Mouse (Mus musculus) lung, embryonic 15.5 days (tissue): Measurements from ENCODE around the gene Wdr45. TPM values are rescaled to one million over a fixed set of nuclear protein-coding genes. Genes with fewer than 3 reads are reported as not detected.

Source experiments
- ATAC-seq: fragments of 200-750 bp; cut with Nextera tagmentation; 2 replicates; pipeline ENCODE4 v1.8.0; 2017; ENCODE audit warnings: moderate number of reproducible peaks, borderline replicate concordance; ENCODE audit not compliant: low FRiP score, low TSS enrichment; ENCODE audit errors: extremely low read depth
- H3K27ac ChIP-seq: fragments of 300-500 bp; sonication (generic); 2 replicates; pipeline ENCODE4 v1.5.1; 2015; ENCODE audit warnings: moderate library complexity, mild to moderate bottlenecking, inconsistent platforms
- H3K27me3 ChIP-seq: fragments of 300-500 bp; sonication (generic); 2 replicates; pipeline ENCODE4 v1.6.1; 2015; ENCODE audit warnings: inconsistent platforms
- H3K36me3 ChIP-seq: fragments of 300-500 bp; sonication (generic); 2 replicates; pipeline ENCODE4 v1.6.1; 2015; ENCODE audit warnings: inconsistent platforms
- H3K4me1 ChIP-seq: fragments of 300-500 bp; sonication (generic); 2 replicates; pipeline ENCODE4 v1.6.1; 2015; ENCODE audit warnings: inconsistent platforms
- H3K4me2 ChIP-seq: fragments of 300-500 bp; sonication (generic); 2 replicates; pipeline ENCODE4 v1.6.1; 2015; ENCODE audit warnings: inconsistent platforms, mild to moderate bottlenecking, moderate library complexity
- H3K4me3 ChIP-seq: fragments of 300-500 bp; sonication (generic); 2 replicates; pipeline ENCODE4 v1.5.1; 2015; ENCODE audit warnings: mild to moderate bottlenecking, inconsistent platforms
- H3K9ac ChIP-seq: fragments of 300-500 bp; sonication (generic); 2 replicates; pipeline ENCODE4 v1.6.1; 2015; ENCODE audit warnings: inconsistent platforms
- H3K9me3 ChIP-seq: fragments of 300-500 bp; sonication (generic); 2 replicates; pipeline ENCODE4 v1.6.1; 2016; ENCODE audit warnings: inconsistent platforms
- WGBS: fragments of 180-500 bp; shearing (Covaris S2); methylation state at CpG from one replicate; pipeline ENCODE4 v1.1.7; 2015; 5-methylcytosine and 5-hydroxymethylcytosine counted together
- polyA plus RNA-seq: library from polyadenylated mRNA; unstranded; fragments of >200 nt; fragmentation: Nextera tagmentation; extraction: Ambion mirVana; gene quantifications from 2 replicates; pipeline ENCODE4 v1.2.1, GENCODE M21; 2015

Gene Wdr45
- polyA plus RNA-seq, 1 experiment from 2014 or later, result 79.5 TPM

GRCm38 (mm10) chrX:7722282-7722611 is 8.1 kb downstream of the Wdr45 start:
- Histone ChIP-seq H3K4me1 (peaks cover 5% of the 10 kb centered on the region; the same call in 1 of the 2 replicates), H3K4me2 (peak overlapping the region; percentile 61), H3K9me3 (no peaks in the 10 kb centered on the region), H3K9ac (peak overlapping the region; percentile 62), H3K4me3 (peak overlapping the region; percentile 59), H3K27me3 (no peaks in the 10 kb centered on the region), H3K27ac (peak overlapping the region; percentile 96), H3K36me3 (0 out of 2 replicates have a peak, but pooled peaks cover 3% of the 10 kb centered on the region)
- 16% methylated on average over 11 of the region's 11 CpGs for WGBS
- no peak; the same call in none of the 2 replicates for ATAC-seq

- Histone ChIP-seq H3K4me2 (peak overlapping the region; percentile 61), H3K4me1 (peaks cover 7% of the 10 kb centered on the region), H3K9me3 (no peaks in the 10 kb centered on the region), H3K27ac (peak overlapping the region; percentile 96; the same call in 1 of the 2 replicates), H3K4me3 (peak overlapping the region; percentile 59), H3K27me3 (no peaks in the 10 kb centered on the region), H3K9ac (peak overlapping the region; percentile 62), H3K36me3 (0 out of 2 replicates have a peak, but pooled peaks cover 3% of the 10 kb centered on the region)
- no peak for ATAC-seq
- 19% methylated on average over 4 of the region's 4 CpGs for WGBS
Observed at GRCm38 (mm10) chrX:7722691-7723090, 8.6 kb downstream of the Wdr45 start.

- WGBS, result 73% methylated on average over 7 of the region's 7 CpGs
- Histone ChIP-seq H3K9me3 (no peaks in the 10 kb centered on the region), H3K27me3 (no peaks in the 10 kb centered on the region), H3K4me2 (peak overlapping the region; percentile 61; the same call in 1 of the 2 replicates), H3K36me3 (0 out of 2 replicates have a peak, but pooled peaks cover 3% of the 10 kb centered on the region), H3K4me3 (no peak overlapping the region), H3K4me1 (peaks cover 11% of the 10 kb centered on the region), H3K9ac (no peak overlapping the region), H3K27ac (peak overlapping the region; percentile 59)
- ATAC-seq, result no peak
Observed at GRCm38 (mm10) chrX:7724135-7724534, 10.0 kb downstream of the Wdr45 start.

GRCm38 (mm10) chrX:7725841-7726240 is 11.7 kb downstream of the Wdr45 start:
- WGBS, result 83% methylated on average over 12 of the region's 12 CpGs
- no peak for ATAC-seq

GRCm38 (mm10) chrX:7727176-7727575 is 13.0 kb downstream of the Wdr45 start:
- no peak overlapping the region; the same call in 1 of the 2 replicates for H3K27ac ChIP-seq
- H3K4me2 ChIP-seq, result no peak overlapping the region
- peaks cover 11% of the 10 kb centered on the region for H3K4me1 ChIP-seq
- WGBS, result 88% methylated on average over 13 of the region's 13 CpGs
- no peak overlapping the region for H3K9ac ChIP-seq
- H3K36me3 ChIP-seq, result 0 out of 2 replicates have a peak, but pooled peaks cover 3% of the 10 kb centered on the region
- no peak overlapping the region for H3K4me3 ChIP-seq
- no peaks in the 10 kb centered on the region for H3K27me3 ChIP-seq
- H3K9me3 ChIP-seq, result no peaks in the 10 kb centered on the region
- no peak for ATAC-seq

More at GRCm38 (mm10) chrX:7725841-7726240, 11.7 kb downstream of the Wdr45 start:
- Histone ChIP-seq H3K4me3 (no peak overlapping the region), H3K27ac (no peak overlapping the region), H3K9me3 (no peaks in the 10 kb centered on the region), H3K36me3 (0 out of 2 replicates have a peak, but pooled peaks cover 3% of the 10 kb centered on the region), H3K4me2 (no peak overlapping the region), H3K9ac (no peak overlapping the region), H3K4me1 (peaks cover 11% of the 10 kb centered on the region), H3K27me3 (no peaks in the 10 kb centered on the region)

GRCm38 (mm10) chrX:7728215-7728921 is 14.2 kb downstream of the Wdr45 start, which contains the start of gene Praf2:
Gene Praf2, plus strand, starts transcription at chrX:7728439.
- Histone ChIP-seq H3K27ac (peak within 1 kb of the TSS; percentile 59), H3K9me3 (no peaks in the 10 kb centered on the region), H3K36me3 (0 out of 2 replicates have a peak, but pooled peaks cover 3% of the 10 kb centered on the region), H3K27me3 (no peaks in the 10 kb centered on the region), H3K4me3 (peak within 1 kb of the TSS; percentile 52), H3K9ac (peak within 1 kb of the TSS; percentile 54), H3K4me2 (peak within 1 kb of the TSS; percentile 54), H3K4me1 (peaks cover 6% of the 10 kb centered on the region)
- WGBS, result 11% methylated on average over 42 of the region's 42 CpGs
- peak; percentile 91 for ATAC-seq

GRCm38 (mm10) chrX:7728922-7729265 is 14.8 kb downstream of the Wdr45 start:
- peak; percentile 25; the same call in 1 of the 2 replicates for ATAC-seq
- H3K9ac ChIP-seq, result peak overlapping the region; percentile 54
- 24% methylated on average over 4 of the region's 4 CpGs for WGBS
- H3K36me3 ChIP-seq, result 0 out of 2 replicates have a peak, but pooled peaks cover 3% of the 10 kb centered on the region
- peak overlapping the region; percentile 54 for H3K4me2 ChIP-seq
- no peak overlapping the region for H3K27ac ChIP-seq
- peaks cover 6% of the 10 kb centered on the region; the same call in 1 of the 2 replicates for H3K4me1 ChIP-seq
- no peaks in the 10 kb centered on the region for H3K27me3 ChIP-seq
- peak overlapping the region; percentile 52 for H3K4me3 ChIP-seq
- no peaks in the 10 kb centered on the region for H3K9me3 ChIP-seq

GRCm38 (mm10) chrX:7733571-7734156 is 19.5 kb downstream of the Wdr45 start:
- H3K36me3 ChIP-seq, result no peaks in the 10 kb centered on the region
- H3K4me1 ChIP-seq, result no peaks in the 10 kb centered on the region
- no peaks in the 10 kb centered on the region for H3K27me3 ChIP-seq
- WGBS, result 29% methylated on average over 25 of the region's 26 CpGs
- no peak overlapping the region for H3K27ac ChIP-seq
- H3K4me3 ChIP-seq, result no peak overlapping the region
- no peak overlapping the region for H3K9ac ChIP-seq
- H3K4me2 ChIP-seq, result no peak overlapping the region
- no peaks in the 10 kb centered on the region for H3K9me3 ChIP-seq
- no peak for ATAC-seq

- WGBS, result 47% methylated on average over 14 of the region's 14 CpGs
- Histone ChIP-seq H3K9me3 (no peaks in the 10 kb centered on the region), H3K9ac (no peak overlapping the region), H3K27ac (peak overlapping the region; percentile 75), H3K4me2 (peak overlapping the region; percentile 41), H3K4me3 (peak overlapping the region; percentile 26), H3K4me1 (no peaks in the 10 kb centered on the region), H3K27me3 (no peaks in the 10 kb centered on the region), H3K36me3 (no peaks in the 10 kb centered on the region)
- ATAC-seq, result peak; percentile 66; the same call in 1 of the 2 replicates
Observed at GRCm38 (mm10) chrX:7739336-7740081, 25.4 kb downstream of the Wdr45 start.

GRCm38 (mm10) chrX:7740082-7740819 is 26.1 kb downstream of the Wdr45 start:
- H3K36me3 ChIP-seq, result no peaks in the 10 kb centered on the region
- H3K4me1 ChIP-seq, result no peaks in the 10 kb centered on the region
- H3K27me3 ChIP-seq, result no peaks in the 10 kb centered on the region
- H3K4me3 ChIP-seq, result peak overlapping the region; percentile 26
- H3K9ac ChIP-seq, result no peak overlapping the region
- peak overlapping the region; percentile 75 for H3K27ac ChIP-seq
- no peaks in the 10 kb centered on the region for H3K9me3 ChIP-seq
- 39% methylated on average over 10 of the region's 10 CpGs for WGBS
- 0 out of 2 replicates have a peak, but pooled peaks have one; percentile 43 for ATAC-seq
- peak overlapping the region; percentile 41 for H3K4me2 ChIP-seq

GRCm38 (mm10) chrX:7741103-7741502 is 27.0 kb downstream of the Wdr45 start:
- H3K4me1 ChIP-seq, result no peaks in the 10 kb centered on the region
- H3K27ac ChIP-seq, result peak overlapping the region; percentile 75
- no peaks in the 10 kb centered on the region for H3K27me3 ChIP-seq
- H3K4me2 ChIP-seq, result peak overlapping the region; percentile 41
- no peak overlapping the region for H3K9ac ChIP-seq
- peak overlapping the region; percentile 26 for H3K4me3 ChIP-seq
- 63% methylated on average over 5 of the region's 5 CpGs for WGBS
- no peaks in the 10 kb centered on the region for H3K9me3 ChIP-seq
- no peaks in the 10 kb centered on the region for H3K36me3 ChIP-seq
- no peak for ATAC-seq
